Mouse (Mus musculus): ENCODE measurements around the gene Nacc2. TPM values are rescaled to one million over a fixed set of nuclear protein-coding genes. Genes with fewer than 3 reads are reported as not detected.

The Nacc2 gene
- polyA plus RNA-seq, 1 experiment from 2014 or later, result 16.5 TPM

DNA sequence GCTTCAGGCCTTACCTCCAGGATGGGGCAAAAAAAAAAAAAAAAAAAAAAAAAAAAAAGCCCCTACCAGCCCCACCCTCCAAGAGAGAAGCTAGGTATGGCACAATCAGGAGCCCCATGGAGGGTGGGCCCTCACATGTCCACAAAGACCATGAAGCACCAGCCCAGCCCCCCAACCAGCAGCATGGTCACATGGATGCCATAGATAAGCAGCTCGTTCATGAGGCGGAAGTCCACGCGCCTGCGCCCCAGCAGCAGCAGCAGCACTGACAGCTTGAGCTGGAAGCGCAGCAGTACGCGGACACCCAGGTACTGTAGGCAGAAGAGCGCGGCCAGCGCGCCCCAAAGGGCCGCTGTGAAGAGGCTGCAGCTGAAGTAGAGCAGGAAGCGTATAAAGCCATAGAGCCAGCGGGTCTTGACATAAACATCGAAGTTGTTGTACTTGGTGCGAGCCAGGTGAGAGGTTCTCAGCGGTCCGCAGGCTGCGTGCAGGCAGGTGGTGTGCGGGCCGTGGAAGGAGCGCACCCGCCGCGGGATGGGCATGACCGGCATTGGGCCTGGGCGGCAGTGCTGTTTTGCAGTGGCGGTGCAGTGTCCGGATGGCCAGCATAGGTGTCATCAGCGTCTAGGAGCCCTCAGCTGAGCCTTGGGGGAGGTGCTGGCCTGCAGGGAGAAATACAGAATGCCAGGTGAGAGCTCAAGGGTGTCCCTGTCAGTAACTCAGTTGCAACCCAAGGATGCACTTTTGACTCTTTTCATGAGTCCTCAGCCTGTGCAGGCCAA, 15.4 kb upstream of the Nacc2 start:
- H3K4me3 ChIP-seq (replicated peaks), result peak overlapping the region; percentile 84
- no peaks in the 10 kb centered on the region for H3K27me3 ChIP-seq (replicated peaks)
- no peaks in the 10 kb centered on the region for H3K9me3 ChIP-seq
- WGBS, result 71% methylated on average over 31 of the region's 31 CpGs
- H3K4me1 ChIP-seq, result peaks cover 18% of the 10 kb centered on the region
- H3K27ac ChIP-seq, result no peak overlapping the region
- no peak overlapping the region for H3K9ac ChIP-seq
- H3K36me3 ChIP-seq, result 0 out of 2 replicates have a peak, but pooled peaks cover 4% of the 10 kb centered on the region
- H3K4me2 ChIP-seq, result peak overlapping the region; percentile 82
- ATAC-seq (ENCODE audit: insufficient read depth, low FRiP score, low read depth), result no peak

DNA sequence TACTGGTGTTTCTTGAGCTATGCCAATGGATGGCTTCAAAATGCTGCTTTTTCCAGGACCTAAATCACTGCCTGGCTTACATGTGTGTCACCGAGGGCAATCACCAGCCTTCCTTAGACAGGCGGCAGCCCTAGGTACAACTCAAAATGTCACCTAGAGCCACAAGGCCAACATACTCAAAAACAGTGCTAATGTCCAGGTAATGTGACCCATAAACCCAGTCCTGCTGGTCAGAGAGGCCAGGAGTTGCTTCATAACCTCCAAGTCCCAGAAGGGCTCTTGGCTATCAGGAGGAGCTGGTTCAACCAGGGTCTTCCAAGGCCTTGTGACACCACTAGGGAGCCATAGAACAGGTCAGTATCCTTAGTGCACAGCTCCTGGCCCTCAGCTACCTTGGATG, 11.6 kb upstream of the Nacc2 start:
- ATAC-seq (ENCODE audit: insufficient read depth, low FRiP score, low read depth), result no peak
- Histone ChIP-seq H3K4me1 (peaks cover 29% of the 10 kb centered on the region), H3K27ac (no peak overlapping the region), H3K9me3 (no peaks in the 10 kb centered on the region), H3K4me3 (replicated peaks) (no peak overlapping the region), H3K9ac (no peak overlapping the region), H3K36me3 (0 out of 2 replicates have a peak, but pooled peaks cover 4% of the 10 kb centered on the region), H3K27me3 (replicated peaks) (no peaks in the 10 kb centered on the region), H3K4me2 (no peak overlapping the region)
- WGBS, result 90% methylated on average over 2 of the region's 2 CpGs

GRCm38 (mm10) chr2:26132628-26133551, 9.9 kb upstream of the Nacc2 start:
- Histone ChIP-seq H3K4me2 (peak overlapping the region; percentile 54), H3K27ac (peak overlapping the region; percentile 92), H3K9me3 (no peaks in the 10 kb centered on the region), H3K36me3 (no peaks in the 10 kb centered on the region), H3K4me1 (peaks cover 17% of the 10 kb centered on the region), H3K27me3 (replicated peaks) (no peaks in the 10 kb centered on the region), H3K4me3 (replicated peaks) (peak overlapping the region; percentile 32), H3K9ac (peak overlapping the region; percentile 29; the same call in 1 of the 2 replicates)
- 3% methylated on average over 25 of the region's 25 CpGs for WGBS
- ATAC-seq (ENCODE audit: insufficient read depth, low FRiP score, low read depth), result peak; percentile 64

- H3K27ac ChIP-seq, result no peak overlapping the region
- no peaks in the 10 kb centered on the region for H3K27me3 ChIP-seq (replicated peaks)
- peaks cover 17% of the 10 kb centered on the region for H3K4me1 ChIP-seq
- no peak for ATAC-seq (ENCODE audit: insufficient read depth, low FRiP score, low read depth)
- H3K4me2 ChIP-seq, result no peak overlapping the region
- no peak overlapping the region for H3K9ac ChIP-seq
- H3K9me3 ChIP-seq, result no peaks in the 10 kb centered on the region
- H3K4me3 ChIP-seq (replicated peaks), result no peak overlapping the region
- H3K36me3 ChIP-seq, result no peaks in the 10 kb centered on the region
- 60% methylated on average over 2 of the region's 2 CpGs for WGBS
Measured at GRCm38 (mm10) chr2:26131327-26131726, 8.3 kb upstream of the Nacc2 start.

DNA sequence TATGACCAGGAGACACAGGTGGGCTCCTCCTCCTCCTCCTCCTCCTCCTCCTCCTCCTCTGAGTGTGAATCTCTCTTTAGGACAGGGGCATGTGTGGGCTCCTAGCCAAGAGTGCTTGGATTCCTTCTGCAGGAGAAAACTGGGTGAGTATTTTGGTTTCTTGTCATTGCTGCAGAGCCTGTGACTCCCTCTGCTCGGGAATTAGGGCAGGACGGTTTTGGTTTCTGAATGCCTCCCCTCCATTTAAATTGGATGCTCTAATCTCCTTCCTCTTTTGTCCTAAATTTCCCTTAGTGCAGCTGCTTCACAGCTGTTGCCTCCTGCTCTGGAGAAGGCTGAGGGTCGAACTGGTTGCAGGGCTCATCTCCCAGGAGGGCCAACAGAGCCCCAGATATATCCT, 6.9 kb upstream of the Nacc2 start:
- Histone ChIP-seq H3K4me3 (replicated peaks) (no peak overlapping the region), H3K4me2 (no peak overlapping the region), H3K36me3 (no peaks in the 10 kb centered on the region), H3K9ac (no peak overlapping the region), H3K9me3 (no peaks in the 10 kb centered on the region), H3K4me1 (peaks cover 17% of the 10 kb centered on the region), H3K27me3 (replicated peaks) (no peaks in the 10 kb centered on the region), H3K27ac (peak overlapping the region; percentile 48; the same call in 1 of the 2 replicates)
- ATAC-seq (ENCODE audit: insufficient read depth, low FRiP score, low read depth), result no peak
- WGBS, result 50% methylated on average over 3 of the region's 3 CpGs

- WGBS, result 81% methylated on average over 2 of the region's 2 CpGs
- ATAC-seq (ENCODE audit: insufficient read depth, low FRiP score, low read depth), result no peak
- no peaks in the 10 kb centered on the region for H3K36me3 ChIP-seq
- H3K4me2 ChIP-seq, result no peak overlapping the region
- H3K27me3 ChIP-seq (replicated peaks), result no peaks in the 10 kb centered on the region
- no peak overlapping the region for H3K9ac ChIP-seq
- no peak overlapping the region for H3K4me3 ChIP-seq (replicated peaks)
- no peak overlapping the region for H3K27ac ChIP-seq
- H3K4me1 ChIP-seq, result peaks cover 17% of the 10 kb centered on the region
- no peaks in the 10 kb centered on the region for H3K9me3 ChIP-seq
Measured at GRCm38 (mm10) chr2:26129346-26129745, 6.3 kb upstream of the Nacc2 start.

- Histone ChIP-seq H3K9ac (peak overlapping the region; percentile 84), H3K4me2 (peak overlapping the region; percentile 98), H3K27ac (peak overlapping the region; percentile 48), H3K4me1 (peaks cover 30% of the 10 kb centered on the region), H3K9me3 (no peaks in the 10 kb centered on the region), H3K4me3 (replicated peaks) (peak overlapping the region; percentile 74), H3K36me3 (no peaks in the 10 kb centered on the region), H3K27me3 (replicated peaks) (no peaks in the 10 kb centered on the region; the same call in 1 of the 2 replicates)
- WGBS, result under 1% methylated on average over 108 of the region's 109 CpGs
- ATAC-seq (ENCODE audit: insufficient read depth, low FRiP score, low read depth), result peak; percentile 63
Measured at GRCm38 (mm10) chr2:26122171-26123078, 595 bp downstream of the Nacc2 start.

- H3K9me3 ChIP-seq, result no peaks in the 10 kb centered on the region
- H3K4me3 ChIP-seq (replicated peaks), result peak overlapping the region; percentile 74
- H3K36me3 ChIP-seq, result no peaks in the 10 kb centered on the region
- ATAC-seq (ENCODE audit: insufficient read depth, low FRiP score, low read depth), result no peak
- H3K27ac ChIP-seq, result no peak overlapping the region
- H3K27me3 ChIP-seq (replicated peaks), result no peaks in the 10 kb centered on the region; the same call in 1 of the 2 replicates
- WGBS, result 31% methylated on average over 17 of the region's 17 CpGs
- H3K4me2 ChIP-seq, result peak overlapping the region; percentile 98
- H3K4me1 ChIP-seq, result peaks cover 32% of the 10 kb centered on the region
- H3K9ac ChIP-seq, result peak overlapping the region; percentile 84
Measured at GRCm38 (mm10) chr2:26121541-26122083, 1.4 kb downstream of the Nacc2 start.

DNA sequence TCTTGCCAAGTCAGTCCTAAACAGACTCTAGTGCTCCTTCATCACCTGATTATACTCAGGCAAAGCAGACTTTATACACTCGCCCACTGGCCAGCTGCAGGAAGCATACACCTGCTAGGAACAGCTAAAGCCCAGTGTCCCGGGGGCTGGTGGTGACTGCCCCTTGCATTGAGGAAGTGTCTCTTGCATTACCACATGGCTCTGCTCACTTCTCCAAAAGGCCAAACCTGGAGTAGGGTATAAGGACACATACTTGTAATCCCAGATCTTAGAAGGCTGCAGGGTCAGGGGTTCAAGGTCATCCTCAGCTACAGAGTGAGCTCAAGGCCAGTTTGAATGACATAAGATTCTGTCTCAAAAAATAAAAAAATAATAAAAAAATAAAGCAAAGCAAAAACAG, 3.4 kb downstream of the Nacc2 start:
- ATAC-seq (ENCODE audit: insufficient read depth, low FRiP score, low read depth), result no peak
- no peaks in the 10 kb centered on the region for H3K36me3 ChIP-seq
- no peak overlapping the region for H3K4me2 ChIP-seq
- H3K27me3 ChIP-seq (replicated peaks), result no peaks in the 10 kb centered on the region; the same call in 1 of the 2 replicates
- peaks cover 39% of the 10 kb centered on the region for H3K4me1 ChIP-seq
- H3K4me3 ChIP-seq (replicated peaks), result no peak overlapping the region
- no peak overlapping the region for H3K9ac ChIP-seq
- 73% methylated on average over 2 of the region's 2 CpGs for WGBS
- H3K9me3 ChIP-seq, result no peaks in the 10 kb centered on the region
- peak overlapping the region; percentile 73 for H3K27ac ChIP-seq

DNA sequence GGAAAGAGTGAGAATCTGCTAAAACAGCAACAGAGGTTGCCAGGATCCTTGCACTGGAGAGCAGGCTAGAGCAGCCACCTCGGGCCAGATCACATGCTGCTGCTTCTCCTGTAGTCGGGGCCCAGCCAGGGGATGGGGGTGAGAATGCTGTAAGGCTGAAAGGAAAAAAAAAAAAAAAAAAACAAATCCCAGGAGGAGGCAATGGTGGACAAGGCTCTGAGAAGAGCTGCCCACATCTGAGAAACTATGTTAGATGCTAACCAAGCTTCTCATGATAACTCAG, 3.8 kb downstream of the Nacc2 start:
- H3K36me3 ChIP-seq, result no peaks in the 10 kb centered on the region
- ATAC-seq (ENCODE audit: insufficient read depth, low FRiP score, low read depth), result no peak
- no peak overlapping the region for H3K4me3 ChIP-seq (replicated peaks)
- no peak overlapping the region; the same call in 1 of the 2 replicates for H3K9ac ChIP-seq
- no peak overlapping the region for H3K4me2 ChIP-seq
- H3K4me1 ChIP-seq, result peaks cover 39% of the 10 kb centered on the region
- 36% methylated on average over 2 of the region's 2 CpGs for WGBS
- H3K9me3 ChIP-seq, result no peaks in the 10 kb centered on the region
- no peaks in the 10 kb centered on the region; the same call in 1 of the 2 replicates for H3K27me3 ChIP-seq (replicated peaks)
- H3K27ac ChIP-seq, result peak overlapping the region; percentile 73

Data from stomach, embryonic 15.5 days (tissue).